In genomic region chr1:39093291-39093690, GRCm38 (mm10) we compare ENCODE assay signal across 18 mouse cellular contexts.
"Had no signal": no experiment of that assay in that cellular context is flagged by ENCODE, and none has a peak within 500 bp of the region (broad histone marks: within the 10 kb centered on the region; RNA-seq: fewer than 3 reads in every experiment).

No protein-coding gene starts in this region.

- H3K4me3 ChIP-seq: limb, embryonic 12.5 days; liver, embryonic 13.5 days; lung, embryonic 15.5 days; midbrain, embryonic 15.5 days; neural tube, embryonic 13.5 days; stomach, embryonic 15.5 days had no signal

- H3K9ac ChIP-seq: limb, embryonic 12.5 days; liver, embryonic 13.5 days; liver, postnatal 0 days; lung, embryonic 15.5 days; midbrain, embryonic 15.5 days; neural tube, embryonic 13.5 days; stomach, embryonic 15.5 days had no signal

- H3K9me3 ChIP-seq: limb, embryonic 12.5 days; liver, embryonic 13.5 days; lung, embryonic 15.5 days; megakaryocyte, embryonic 14.5 days; midbrain, embryonic 15.5 days; neural tube, embryonic 13.5 days; stomach, embryonic 15.5 days had no signal

- H3K4me2 ChIP-seq: limb, embryonic 12.5 days; liver, embryonic 13.5 days; lung, embryonic 15.5 days; midbrain, embryonic 11.5 days; midbrain, embryonic 15.5 days; neural tube, embryonic 13.5 days; stomach, embryonic 15.5 days had no signal

- H3K4me1 ChIP-seq: limb, embryonic 12.5 days; liver, embryonic 13.5 days; lung, embryonic 15.5 days; midbrain, embryonic 15.5 days; neural tube, embryonic 13.5 days; stomach, embryonic 15.5 days had no signal

- H3K27ac ChIP-seq: limb, embryonic 12.5 days; liver, embryonic 13.5 days; lung, embryonic 15.5 days; macrophage; midbrain, embryonic 15.5 days; neural tube, embryonic 13.5 days; stomach, embryonic 15.5 days had no signal

- H3K36me3 ChIP-seq: limb, embryonic 12.5 days; liver, embryonic 13.5 days; lung, embryonic 15.5 days; midbrain, embryonic 15.5 days; neural tube, embryonic 13.5 days; stomach, embryonic 15.5 days had no signal

- H3K27me3 ChIP-seq: limb, embryonic 12.5 days; liver, embryonic 13.5 days; lung, embryonic 15.5 days; megakaryocyte, embryonic 14.5 days; midbrain, embryonic 15.5 days; neural tube, embryonic 13.5 days; stomach, embryonic 15.5 days had no signal

- ATAC-seq: liver, postnatal 0 days; midbrain, embryonic 15.5 days had no signal

- DNase-seq: kidney, adult 8-10 months; kidney, postnatal 25 days; liver; liver, embryonic 13.5 days; liver, postnatal 0 days; lung, postnatal 14 days; retina, postnatal 1 day; right cerebral cortex, postnatal 4 days; thymus, adult 18-20 months; thymus, postnatal 14 days had no signal
